16 mouse cellular contexts compared by ENCODE assay signal in the genomic region with DNA sequence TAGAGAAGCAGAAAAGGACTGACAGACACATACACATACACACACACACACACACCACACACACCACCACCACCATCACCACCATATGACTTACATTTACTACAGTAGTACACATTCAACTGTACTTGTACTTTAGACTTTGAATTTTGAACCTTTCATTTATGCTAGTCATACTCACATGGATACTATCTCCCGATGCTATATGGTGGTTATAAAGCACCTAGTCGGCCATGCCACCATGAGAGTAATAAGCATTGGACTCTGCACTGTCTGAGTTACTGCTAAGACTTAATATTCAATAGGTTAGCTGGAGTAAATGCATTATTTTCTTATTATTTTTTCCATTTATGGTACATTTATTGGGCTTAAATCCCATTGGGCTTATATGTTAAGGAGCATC.
DNase-seq lines count a peak whose midpoint lies in the region; ATAC-seq and TF ChIP-seq lines count a peak whose summit lies in the region.
"Had no signal": no experiment of that assay in that cellular context is flagged by ENCODE, and none has a peak within 500 bp of the region (broad histone marks: within the 10 kb centered on the region; RNA-seq: fewer than 3 reads in every experiment).

No protein-coding gene starts in this region.

- no peaks in the 10 kb centered on the region for H3K36me3 ChIP-seq in forebrain, embryonic 10.5 days (replicated peaks)
- H3K36me3 ChIP-seq in forebrain, embryonic 11.5 days (ENCODE audit: control insufficient read depth, insufficient read depth, low read length) = no peaks in the 10 kb centered on the region
- no peaks in the 10 kb centered on the region for H3K36me3 ChIP-seq in midbrain, embryonic 12.5 days
- H3K36me3 ChIP-seq in midbrain, embryonic 11.5 days (ENCODE audit: control insufficient read depth, insufficient read depth, low read length) = no peaks in the 10 kb centered on the region
- H3K36me3 ChIP-seq in hindbrain, postnatal 0 days (ENCODE audit: insufficient read depth, low read length) = no peaks in the 10 kb centered on the region
- H3K36me3 ChIP-seq in limb, embryonic 15.5 days = no peaks in the 10 kb centered on the region
- H3K36me3 ChIP-seq: kidney, embryonic 15.5 days; neural tube, embryonic 12.5 days had no signal

- H3K27ac ChIP-seq in forebrain, embryonic 10.5 days = peak overlapping the region; percentile 70; the same call in 1 of the 2 replicates
- no peak overlapping the region for H3K27ac ChIP-seq in forebrain, embryonic 11.5 days (ENCODE audit: low read depth, low read length)
- 0 out of 2 replicates have a peak overlapping the region, but pooled peaks have one; percentile 56 for H3K27ac ChIP-seq in midbrain, embryonic 12.5 days (replicated peaks)
- no peak overlapping the region for H3K27ac ChIP-seq in midbrain, embryonic 11.5 days (ENCODE audit: low read depth, low read length)
- peak overlapping the region; percentile 55 for H3K27ac ChIP-seq in hindbrain, postnatal 0 days
- peak overlapping the region; percentile 90 for H3K27ac ChIP-seq in limb, embryonic 15.5 days
- H3K27ac ChIP-seq: left cerebral cortex, adult 2 months; neural tube, embryonic 12.5 days had no signal

- 95% methylated on average over 2 of the region's 2 CpGs for WGBS in forebrain, embryonic 10.5 days
- WGBS in forebrain, embryonic 11.5 days = 94% methylated on average over 2 of the region's 2 CpGs
- 82% methylated on average over 2 of the region's 2 CpGs for WGBS in midbrain, embryonic 12.5 days
- 91% methylated on average over 2 of the region's 2 CpGs for WGBS in midbrain, embryonic 11.5 days
- WGBS in hindbrain, postnatal 0 days = 95% methylated on average over 2 of the region's 2 CpGs
- WGBS in limb, embryonic 15.5 days = 85% methylated on average over 2 of the region's 2 CpGs

- H3K4me3 ChIP-seq in forebrain, embryonic 10.5 days = no peak overlapping the region
- no peak overlapping the region for H3K4me3 ChIP-seq in forebrain, embryonic 11.5 days (ENCODE audit: low read depth, low read length)
- H3K4me3 ChIP-seq in midbrain, embryonic 12.5 days = no peak overlapping the region
- H3K4me3 ChIP-seq in midbrain, embryonic 11.5 days (ENCODE audit: low read depth, low read length) = no peak overlapping the region
- H3K4me3 ChIP-seq in hindbrain, postnatal 0 days (ENCODE audit: low read length) = no peak overlapping the region
- no peak overlapping the region for H3K4me3 ChIP-seq in limb, embryonic 15.5 days
- H3K4me3 ChIP-seq: kidney, embryonic 15.5 days; left cerebral cortex, adult 2 months; neural tube, embryonic 12.5 days had no signal

- DNase-seq in forebrain, embryonic 10.5 days (ENCODE audit: extremely low spot score, low spot score) = no peak
- DNase-seq in forebrain, embryonic 11.5 days (ENCODE audit: low spot score) = no peak
- DNase-seq in midbrain, embryonic 11.5 days (ENCODE audit: low spot score, missing footprints) = no peak
- DNase-seq in hindbrain, postnatal 0 days (ENCODE audit: low spot score) = no peak
- no peak for DNase-seq in spleen, postnatal 14 days (ENCODE audit: low spot score in 2 of 2)
- no peak for DNase-seq in right cerebral cortex, postnatal 14 days
- DNase-seq: adrenal gland, postnatal 25 days; cerebellum, adult 8-10 months; lung, postnatal 10 days; thymus, postnatal 36 days had no signal

- H3K27me3 ChIP-seq in forebrain, embryonic 10.5 days (ENCODE audit: poor library complexity, severe bottlenecking) = peaks cover 20% of the 10 kb centered on the region
- no peaks in the 10 kb centered on the region for H3K27me3 ChIP-seq in forebrain, embryonic 11.5 days (ENCODE audit: control insufficient read depth, insufficient read depth, low read length)
- H3K27me3 ChIP-seq in midbrain, embryonic 12.5 days = no peaks in the 10 kb centered on the region
- no peaks in the 10 kb centered on the region for H3K27me3 ChIP-seq in midbrain, embryonic 11.5 days (ENCODE audit: control insufficient read depth, insufficient read depth, low read length)
- no peaks in the 10 kb centered on the region for H3K27me3 ChIP-seq in hindbrain, postnatal 0 days (ENCODE audit: insufficient read depth, low read length)
- no peaks in the 10 kb centered on the region for H3K27me3 ChIP-seq in limb, embryonic 15.5 days
- H3K27me3 ChIP-seq: kidney, embryonic 15.5 days; neural tube, embryonic 12.5 days had no signal

- no peaks in the 10 kb centered on the region for H3K9me3 ChIP-seq in forebrain, embryonic 10.5 days
- no peaks in the 10 kb centered on the region for H3K9me3 ChIP-seq in forebrain, embryonic 11.5 days (ENCODE audit: control insufficient read depth, low read length)
- H3K9me3 ChIP-seq in midbrain, embryonic 12.5 days = no peaks in the 10 kb centered on the region
- H3K9me3 ChIP-seq in midbrain, embryonic 11.5 days (ENCODE audit: control insufficient read depth, low read length) = no peaks in the 10 kb centered on the region
- no peaks in the 10 kb centered on the region for H3K9me3 ChIP-seq in hindbrain, postnatal 0 days (ENCODE audit: low read length)
- H3K9me3 ChIP-seq in limb, embryonic 15.5 days = no peaks in the 10 kb centered on the region
- H3K9me3 ChIP-seq: kidney, embryonic 15.5 days; neural tube, embryonic 12.5 days had no signal

- H3K4me2 ChIP-seq in forebrain, embryonic 11.5 days (ENCODE audit: low read depth, low read length, severe bottlenecking) = no peak overlapping the region
- H3K4me2 ChIP-seq in midbrain, embryonic 12.5 days (replicated peaks) = no peak overlapping the region
- H3K4me2 ChIP-seq in midbrain, embryonic 11.5 days = no peak overlapping the region
- H3K4me2 ChIP-seq in hindbrain, postnatal 0 days (ENCODE audit: low read depth, low read length) = no peak overlapping the region
- H3K4me2 ChIP-seq in limb, embryonic 15.5 days = no peak overlapping the region
- H3K4me2 ChIP-seq: kidney, embryonic 15.5 days had no signal

- H3K4me1 ChIP-seq in forebrain, embryonic 10.5 days = peaks cover 34% of the 10 kb centered on the region
- 0 out of 2 replicates have a peak, but pooled peaks cover 8% of the 10 kb centered on the region for H3K4me1 ChIP-seq in forebrain, embryonic 11.5 days (replicated peaks; ENCODE audit: control insufficient read depth, insufficient read depth, low read length)
- H3K4me1 ChIP-seq in midbrain, embryonic 12.5 days = peaks cover 20% of the 10 kb centered on the region
- H3K4me1 ChIP-seq in midbrain, embryonic 11.5 days (ENCODE audit: control insufficient read depth, insufficient read depth, low read length) = peaks cover 11% of the 10 kb centered on the region
- no peaks in the 10 kb centered on the region for H3K4me1 ChIP-seq in hindbrain, postnatal 0 days (ENCODE audit: insufficient read depth, low read length)
- H3K4me1 ChIP-seq in limb, embryonic 15.5 days = peaks cover 29% of the 10 kb centered on the region

- no peak for TF ChIP-seq CTCF in hindbrain, postnatal 0 days (IDR thresholded peaks at IDR 0.05; ENCODE audit: low read depth)

- H3K9ac ChIP-seq in forebrain, embryonic 11.5 days (ENCODE audit: low read length) = no peak overlapping the region
- no peak overlapping the region for H3K9ac ChIP-seq in midbrain, embryonic 12.5 days (replicated peaks)
- H3K9ac ChIP-seq in midbrain, embryonic 11.5 days (ENCODE audit: low read length) = no peak overlapping the region
- H3K9ac ChIP-seq in hindbrain, postnatal 0 days (replicated peaks; ENCODE audit: low read length) = no peak overlapping the region
- no peak overlapping the region for H3K9ac ChIP-seq in limb, embryonic 15.5 days
- H3K9ac ChIP-seq: kidney, embryonic 15.5 days; neural tube, embryonic 12.5 days had no signal

- no peak for ATAC-seq in forebrain, embryonic 11.5 days (replicated peaks; ENCODE audit: low FRiP score)
- ATAC-seq in midbrain, embryonic 12.5 days (ENCODE audit: low FRiP score, low read depth) = no peak
- ATAC-seq in midbrain, embryonic 11.5 days (ENCODE audit: low FRiP score) = no peak
- ATAC-seq in hindbrain, postnatal 0 days = no peak
- no peak for ATAC-seq in limb, embryonic 15.5 days (ENCODE audit: insufficient number of reproducible peaks, low FRiP score, low TSS enrichment, low read depth)
- ATAC-seq: activated CD4-positive, CD25-positive, alpha-beta regulatory T cell, adult 4 months had no signal

Comparison
In these comparisons a context has a peak if more than half of its experiments do, and no peak if none do; other contexts are left out.
1. H3K27ac ChIP-seq: peak in forebrain, embryonic 10.5 days (single experiment), midbrain, embryonic 12.5 days (single experiment), hindbrain, postnatal 0 days (single experiment) and limb, embryonic 15.5 days (single experiment); none in forebrain, embryonic 11.5 days (single experiment) and midbrain, embryonic 11.5 days (single experiment).